Mouse (Mus musculus) ES-E14 (cell line): ENCODE measurements at regions not wholly inside any gene's neighbourhood (a gene's known extent, or its start where the extent isn't known, plus 50 kb on each side); places are given as distances from the start of the nearest gene placed in this dataset.

Source experiments
- DNase-seq: peaks from one replicate; pipeline ENCODE4 v3.0.0-alpha.2; 2013; ENCODE audit warnings: low read depth, low spot score
- H3K27ac ChIP-seq: 2 replicates; pipeline ENCODE4 v1.5.1; 2012; ENCODE audit warnings: low read depth, mild to moderate bottlenecking, low read length, moderate library complexity, mixed read lengths; ENCODE audit not compliant: poor library complexity, insufficient read depth, severe bottlenecking
- H3K36me3 ChIP-seq: 2 replicates; pipeline ENCODE4 v1.6.1; 2012; ENCODE audit warnings: mild to moderate bottlenecking, low read length, moderate library complexity, mixed read lengths; ENCODE audit not compliant: control insufficient read depth, poor library complexity, insufficient read depth, severe bottlenecking
- H3K4me1 ChIP-seq, 2 experiments: fragments of 150-350 bp in 1 of 2; sonication (generic) in 1 of 2; 2 replicates each; pipeline ENCODE4 v1.6.1; 2012; ENCODE audit warnings: low read length in 2 of 2, mild to moderate bottlenecking in 1 of 2, mixed read lengths in 1 of 2; ENCODE audit not compliant: control insufficient read depth in 2 of 2, insufficient read depth in 2 of 2, poor library complexity in 1 of 2
- H3K4me3 ChIP-seq, 2 experiments: fragments of 150-350 bp in 1 of 2; sonication (generic) in 1 of 2; 2 replicates each; pipeline ENCODE4 v1.5.1; 2012; ENCODE audit warnings: low read length in 2 of 2, low read depth in 1 of 2, mild to moderate bottlenecking in 1 of 2, mixed read lengths in 1 of 2; ENCODE audit not compliant: insufficient read depth in 1 of 2, poor library complexity in 1 of 2, severe bottlenecking in 1 of 2
- H3K9ac ChIP-seq: 2 replicates; pipeline ENCODE4 v1.6.1; 2012; ENCODE audit warnings: low read depth, mild to moderate bottlenecking, low read length, mixed read lengths; ENCODE audit not compliant: poor library complexity, insufficient read depth, severe bottlenecking
- H3K9me3 ChIP-seq: fragments of 150-350 bp; sonication (generic); 2 replicates; pipeline ENCODE4 v1.6.1; 2012; ENCODE audit warnings: low read depth, mild to moderate bottlenecking, low read length; ENCODE audit not compliant: control insufficient read depth, insufficient read depth
- CHD2 ChIP-seq: IDR thresholded peaks from 2 replicates; pipeline ENCODE4 v1.6.1; 2014; ENCODE audit warnings: mild to moderate bottlenecking, low read depth, low read length, inconsistent platforms
- HCFC1 ChIP-seq: IDR thresholded peaks from 2 replicates; pipeline ENCODE4 v1.6.1; 2012; ENCODE audit warnings: low read length, inconsistent platforms, borderline replicate concordance; ENCODE audit not compliant: insufficient read depth
- MAFK ChIP-seq: IDR thresholded peaks from 2 replicates; pipeline ENCODE4 v1.6.1; 2014; ENCODE audit warnings: mild to moderate bottlenecking, low read depth, low read length, inconsistent platforms; ENCODE audit not compliant: insufficient read depth
- ZC3H11A ChIP-seq: IDR thresholded peaks from 2 replicates; pipeline ENCODE4 v1.6.1; 2012; ENCODE audit warnings: low read depth, mild to moderate bottlenecking, inconsistent platforms, low read length, borderline replicate concordance
- ZNF384 ChIP-seq: IDR thresholded peaks from 2 replicates; pipeline ENCODE4 v1.6.1; 2012; ENCODE audit warnings: low read depth, low read length, inconsistent platforms
- in situ Hi-C, 2 experiments: fragments of 600-800 bp; cut with MboI; formaldehyde crosslinking; loops; one replicate each; pipeline ENCODE4 v1.15.1; 2025; ENCODE audit warnings: low sequenced_read_pairs in 2 of 2, inconsistent platforms in 1 of 2; ENCODE audit not compliant: unreplicated experiment in 2 of 2

DNA sequence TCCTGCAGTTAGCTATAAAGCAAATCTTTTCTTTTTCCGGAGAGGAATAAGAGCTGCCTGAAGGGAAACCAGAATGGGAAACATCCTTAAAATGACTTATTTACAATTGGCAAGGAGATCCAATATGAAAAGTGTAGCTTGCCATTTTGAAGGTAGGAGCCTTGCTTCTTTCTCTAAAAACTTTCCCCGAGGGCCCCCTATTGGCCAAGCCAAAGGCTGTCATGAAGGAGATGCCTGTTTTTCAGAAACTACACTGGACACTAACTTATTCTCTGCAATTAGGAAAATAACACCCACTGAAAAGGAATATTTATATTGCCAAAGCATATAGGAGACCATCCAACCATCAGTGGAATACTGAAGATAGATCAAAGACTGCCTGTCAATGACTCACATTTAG lies 312.8 kb upstream of the Thrb start:
- Histone ChIP-seq H3K27ac (no peak overlapping the region), H3K9ac (no peak overlapping the region), H3K36me3 (no peaks in the 10 kb centered on the region), H3K9me3 (no peaks in the 10 kb centered on the region), H3K4me3 (no peak overlapping the region), H3K4me1 (no peaks in the 10 kb centered on the region)
- TF ChIP-seq HCFC1, result no peak
- no peak for TF ChIP-seq MAFK
- no peak for TF ChIP-seq ZC3H11A
- no peak for TF ChIP-seq ZNF384
- no peak for TF ChIP-seq CHD2
- in situ Hi-C loops, result no loop called here
- peak; percentile 20 for DNase-seq

GRCm38 (mm10) chr14:17352324-17353037 lies 307.6 kb upstream of the Thrb start:
- no peak for TF ChIP-seq ZNF384
- TF ChIP-seq CHD2, result no peak
- TF ChIP-seq ZC3H11A, result no peak
- no peak for TF ChIP-seq MAFK
- no peak for TF ChIP-seq HCFC1
- Histone ChIP-seq H3K4me1 (no peaks in the 10 kb centered on the region), H3K4me3 (no peak overlapping the region), H3K36me3 (no peaks in the 10 kb centered on the region), H3K27ac (no peak overlapping the region), H3K9ac (no peak overlapping the region), H3K9me3 (no peaks in the 10 kb centered on the region)
- DNase-seq, result no peak
- in situ Hi-C loops, result no loop called here

DNA sequence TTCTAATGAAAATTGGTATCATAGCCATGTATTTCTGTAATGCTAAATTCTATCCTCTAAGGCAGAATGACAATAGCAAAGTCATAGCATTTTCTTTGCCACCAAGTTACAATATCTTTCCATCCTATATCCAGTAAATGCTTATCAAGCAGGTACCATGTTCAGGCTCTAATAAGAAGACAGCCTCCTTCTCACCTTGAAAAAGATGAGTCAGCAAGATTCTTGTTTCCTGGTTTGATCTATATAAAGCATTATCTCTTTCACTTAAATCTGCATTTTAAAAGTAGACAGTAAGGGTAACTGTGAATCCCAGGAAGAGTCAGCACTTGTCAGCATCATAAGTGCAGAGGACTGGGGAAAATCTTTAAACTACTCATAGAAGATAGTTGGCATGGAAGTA lies 298.2 kb upstream of the Thrb start:
- no peak overlapping the region for H3K9ac ChIP-seq
- H3K9me3 ChIP-seq, result no peaks in the 10 kb centered on the region
- no peaks in the 10 kb centered on the region for H3K36me3 ChIP-seq
- no peak overlapping the region for H3K27ac ChIP-seq
- no peak overlapping the region for H3K4me3 ChIP-seq
- no peaks in the 10 kb centered on the region for H3K4me1 ChIP-seq
- no peak for DNase-seq
- in situ Hi-C loops, result no loop called here
- TF ChIP-seq HCFC1 (no peak), CHD2 (no peak), ZNF384 (no peak), MAFK (peak; percentile 86)

GRCm38 (mm10) chr14:17402751-17403479 lies 257.1 kb upstream of the Thrb start:
- H3K27ac ChIP-seq, result no peak overlapping the region
- no peaks in the 10 kb centered on the region for H3K36me3 ChIP-seq
- H3K4me1 ChIP-seq, result peaks cover 0 to 2% of the 10 kb centered on the region in 2 experiments; a peak in 1 of 4 replicates
- TF ChIP-seq MAFK (no peak), ZC3H11A (peak; percentile 89)
- in situ Hi-C loops, result loop anchor here (25.0 kb wide), 1 partner anchor 759 kb away; no protein-coding TSS in a partner anchor
- no peaks in the 10 kb centered on the region for H3K9me3 ChIP-seq
- H3K9ac ChIP-seq, result no peak overlapping the region
- no peak overlapping the region for H3K4me3 ChIP-seq
- peak; percentile 51 for DNase-seq
